Mouse (Mus musculus) lung, postnatal 0 days (tissue): Measurements from ENCODE around the gene Pik3c2b. TPM values are rescaled to one million over a fixed set of nuclear protein-coding genes. Genes with fewer than 3 reads are reported as not detected.

Experiments used
- ATAC-seq: fragments of 200-750 bp; cut with Nextera tagmentation; 2 replicates; pipeline ENCODE4 v1.8.0; 2017; ENCODE audit warnings: moderate library complexity
- DNase-seq: peaks from one replicate; pipeline ENCODE4 v3.0.0-alpha.2; 2016; ENCODE audit warnings: low spot score
- H3K27ac ChIP-seq: fragments of 300-500 bp; sonication (generic); 2 replicates; pipeline ENCODE4 v1.5.1; 2014; ENCODE audit warnings: antibody characterized with exemption, mild to moderate bottlenecking, low read length, mixed read lengths
- H3K27me3 ChIP-seq: fragments of 300-500 bp; sonication (generic); replicated peaks from 2 replicates; pipeline ENCODE4 v1.6.1; 2014; ENCODE audit warnings: low read length, mixed read lengths; ENCODE audit not compliant: insufficient read depth
- H3K36me3 ChIP-seq: fragments of 300-500 bp; sonication (generic); 2 replicates; pipeline ENCODE4 v1.6.1; 2014; ENCODE audit warnings: low read length, mixed read lengths; ENCODE audit not compliant: insufficient read depth
- H3K4me1 ChIP-seq: fragments of 300-500 bp; sonication (generic); 2 replicates; pipeline ENCODE4 v1.6.1; 2014; ENCODE audit warnings: antibody characterized with exemption, low read depth, low read length, mixed read lengths; ENCODE audit not compliant: insufficient read depth
- H3K4me2 ChIP-seq: fragments of 300-500 bp; sonication (generic); replicated peaks from 2 replicates; pipeline ENCODE4 v1.6.1; 2014; ENCODE audit warnings: low read depth, mild to moderate bottlenecking, low read length, moderate library complexity, mixed read lengths
- H3K4me3 ChIP-seq: fragments of 300-500 bp; sonication (generic); 2 replicates; pipeline ENCODE4 v1.5.1; 2014; ENCODE audit warnings: low read depth, low read length
- H3K9ac ChIP-seq: fragments of 300-500 bp; sonication (generic); replicated peaks from 2 replicates; pipeline ENCODE4 v1.6.1; 2014; ENCODE audit warnings: low read depth, mild to moderate bottlenecking
- H3K9me3 ChIP-seq: fragments of 300-500 bp; sonication (generic); 2 replicates; pipeline ENCODE4 v1.6.1; 2016; ENCODE audit warnings: low read length, mixed read lengths
- CTCF ChIP-seq: IDR thresholded peaks from 2 replicates; pipeline ENCODE4 v1.5.1; 2016; ENCODE audit warnings: antibody characterized with exemption, mild to moderate bottlenecking
- EP300 ChIP-seq: IDR thresholded peaks from 2 replicates; pipeline ENCODE4 v1.6.1; 2016; ENCODE audit warnings: antibody characterized with exemption, mild to moderate bottlenecking, control low read depth
- WGBS: fragments of 180-500 bp; shearing (Covaris S2); extraction: QIAGEN DNeasy Blood & Tissue Kit; methylation state at CpG from one replicate; pipeline ENCODE4 v1.1.7; 2014; 5-methylcytosine and 5-hydroxymethylcytosine counted together
- polyA plus RNA-seq: library from polyadenylated mRNA; unstranded; fragments of >200 nt; fragmentation: Nextera tagmentation; extraction: Ambion mirVana; gene quantifications from 2 replicates; pipeline ENCODE4 v1.2.1, GENCODE M21; 2015

Pik3c2b gene
- polyA plus RNA-seq, 1 experiment from 2014 or later: 4.6 TPM

DNA sequence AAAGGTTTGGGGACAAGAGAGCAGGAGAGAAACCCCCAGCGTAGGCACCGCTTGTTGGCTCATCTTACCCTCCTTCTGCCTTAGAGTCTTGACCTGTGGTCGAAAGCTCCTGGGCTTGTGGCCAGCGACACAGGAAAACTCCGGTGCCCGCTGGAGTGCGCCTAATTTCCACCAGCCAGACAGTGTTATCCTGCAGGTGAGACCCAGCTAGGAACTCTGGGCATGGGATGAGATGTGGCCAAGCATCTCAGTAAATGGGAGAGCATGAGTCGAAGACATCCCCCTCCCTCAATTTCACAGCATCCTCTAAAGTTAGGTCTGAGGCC, 39.9 kb downstream of the Pik3c2b start:
- Histone ChIP-seq H3K4me3 (no peak overlapping the region), H3K9ac (no peak overlapping the region), H3K27ac (no peak overlapping the region), H3K4me1 (peaks cover 9% of the 10 kb centered on the region; the same call in 1 of the 2 replicates), H3K9me3 (no peaks in the 10 kb centered on the region), H3K36me3 (no peaks in the 10 kb centered on the region), H3K27me3 (no peaks in the 10 kb centered on the region; the same call in 1 of the 2 replicates), H3K4me2 (no peak overlapping the region)
- WGBS: 59% methylated on average over 8 of the region's 8 CpGs
- ATAC-seq: no peak
- no peak for DNase-seq
- no peak for TF ChIP-seq CTCF

DNA sequence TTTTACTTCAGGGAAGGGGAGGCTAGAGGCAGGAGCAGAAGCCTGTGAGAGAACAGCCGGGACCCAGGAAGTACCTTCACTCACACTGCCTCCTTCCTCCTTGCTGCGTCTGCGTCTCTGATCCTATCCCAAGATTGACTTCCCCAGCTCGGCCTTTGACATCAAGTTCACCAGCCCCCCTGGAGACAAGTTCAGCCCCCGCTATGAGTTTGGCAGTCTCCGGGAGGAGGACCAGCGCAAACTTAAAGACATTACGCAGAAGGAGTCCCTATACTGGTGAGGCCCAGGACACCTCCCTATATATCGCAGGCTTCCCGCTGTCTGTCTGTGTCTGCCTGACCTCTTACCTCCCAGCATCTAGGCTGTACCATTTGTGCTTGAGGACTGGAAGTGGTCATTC, 41.3 kb downstream of the Pik3c2b start:
- WGBS: 88% methylated on average over 10 of the region's 10 CpGs
- Histone ChIP-seq H3K36me3 (no peaks in the 10 kb centered on the region), H3K27me3 (no peaks in the 10 kb centered on the region), H3K4me1 (peaks cover 9% of the 10 kb centered on the region; the same call in 1 of the 2 replicates), H3K27ac (0 out of 2 replicates have a peak overlapping the region, but pooled peaks have one; percentile 15), H3K4me3 (no peak overlapping the region), H3K9me3 (no peaks in the 10 kb centered on the region), H3K4me2 (no peak overlapping the region), H3K9ac (no peak overlapping the region)
- no peak for TF ChIP-seq CTCF
- no peak for DNase-seq
- ATAC-seq: no peak

DNA sequence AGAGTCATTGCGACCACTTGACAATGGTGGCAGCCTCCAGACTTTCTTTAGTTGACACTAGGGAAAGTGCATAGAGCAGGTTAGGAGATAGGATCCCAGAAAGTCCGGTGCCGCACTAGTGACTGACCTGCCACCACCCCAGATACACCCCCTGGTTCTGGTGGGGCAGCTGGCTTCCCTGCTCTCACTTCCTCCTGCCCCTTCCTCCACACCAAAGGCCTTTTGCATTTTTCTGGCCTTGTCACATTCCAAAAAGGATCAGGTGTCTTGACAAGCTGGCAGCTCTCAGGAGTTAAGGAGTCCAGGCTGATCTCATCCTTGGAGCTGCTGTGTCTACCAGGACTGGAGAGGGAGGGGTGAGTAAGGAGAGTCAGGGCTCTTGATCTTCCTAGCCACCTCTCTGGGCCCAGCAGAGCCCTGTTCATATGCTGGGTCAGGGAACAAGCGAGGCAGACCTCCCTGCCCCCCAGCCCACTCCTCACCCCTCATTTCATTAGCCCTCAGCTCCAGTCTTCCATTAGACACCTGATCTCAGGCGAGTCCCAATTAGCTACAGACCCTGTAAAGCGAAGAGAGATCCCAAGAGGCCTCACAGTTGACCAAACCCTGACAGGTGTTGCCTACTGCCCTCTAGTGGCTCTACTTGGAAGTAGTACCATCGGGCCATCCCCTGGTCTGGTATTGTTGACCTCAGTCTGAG, 41.9 kb downstream of the Pik3c2b start:
- WGBS: 37% methylated on average over 7 of the region's 7 CpGs
- ATAC-seq: no peak
- Histone ChIP-seq H3K4me2 (no peak overlapping the region), H3K4me1 (peaks cover 9% of the 10 kb centered on the region; the same call in 1 of the 2 replicates), H3K9ac (no peak overlapping the region), H3K9me3 (no peaks in the 10 kb centered on the region), H3K4me3 (no peak overlapping the region), H3K27ac (0 out of 2 replicates have a peak overlapping the region, but pooled peaks have one; percentile 15), H3K27me3 (no peaks in the 10 kb centered on the region), H3K36me3 (no peaks in the 10 kb centered on the region)
- DNase-seq: peak; percentile 84
- TF ChIP-seq EP300: no peak
- TF ChIP-seq CTCF: peak; percentile 95

DNA sequence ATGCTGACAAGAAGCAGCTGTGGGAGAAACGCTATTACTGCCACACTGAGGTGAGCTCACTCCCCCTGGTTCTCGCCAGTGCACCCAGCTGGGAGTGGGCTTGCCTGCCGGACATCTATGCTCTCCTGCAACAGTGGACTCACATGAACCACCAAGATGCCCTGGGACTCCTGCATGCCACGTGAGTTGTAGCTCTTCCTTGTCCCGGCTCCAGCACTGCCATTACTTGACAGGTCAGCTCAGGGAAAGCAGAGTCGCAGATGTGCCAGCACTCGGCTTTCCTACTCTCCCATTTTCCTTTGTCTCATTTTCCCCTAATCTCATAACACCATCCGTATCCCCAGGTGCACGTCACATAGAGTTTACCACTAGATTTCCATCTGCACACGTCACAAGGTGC, 42.7 kb downstream of the Pik3c2b start:
- H3K4me2 ChIP-seq: no peak overlapping the region
- TF ChIP-seq CTCF (no peak), EP300 (no peak)
- H3K9me3 ChIP-seq: no peaks in the 10 kb centered on the region
- no peak overlapping the region for H3K4me3 ChIP-seq
- DNase-seq: no peak
- no peak overlapping the region for H3K27ac ChIP-seq
- H3K27me3 ChIP-seq: no peaks in the 10 kb centered on the region
- no peak for ATAC-seq
- WGBS: 81% methylated on average over 10 of the region's 10 CpGs
- H3K36me3 ChIP-seq: no peaks in the 10 kb centered on the region
- H3K4me1 ChIP-seq: peaks cover 9% of the 10 kb centered on the region; the same call in 1 of the 2 replicates
- H3K9ac ChIP-seq: no peak overlapping the region

DNA sequence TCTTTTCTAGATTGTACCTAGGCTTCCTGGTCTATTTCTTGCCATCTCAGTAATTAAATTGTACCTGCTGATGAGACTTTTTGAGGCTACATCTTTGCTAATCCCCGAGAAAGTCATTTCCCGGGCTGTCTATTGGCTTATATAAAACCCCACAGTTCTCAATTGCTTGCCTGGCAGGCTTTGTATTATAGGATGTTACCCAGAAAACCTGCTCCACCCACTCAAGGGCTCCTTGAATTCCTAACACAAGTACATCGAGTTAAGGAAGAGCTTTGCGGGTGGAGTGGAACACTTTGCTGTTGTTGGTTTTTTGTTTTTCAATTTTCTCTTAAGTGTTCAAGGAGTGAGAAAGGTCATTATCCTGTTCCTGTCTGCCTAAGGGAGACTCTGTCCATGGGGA, 43.9 kb downstream of the Pik3c2b start:
- DNase-seq (peak; percentile 81), ATAC-seq (no peak)
- TF ChIP-seq EP300 (peak; percentile 67), CTCF (no peak)

DNA sequence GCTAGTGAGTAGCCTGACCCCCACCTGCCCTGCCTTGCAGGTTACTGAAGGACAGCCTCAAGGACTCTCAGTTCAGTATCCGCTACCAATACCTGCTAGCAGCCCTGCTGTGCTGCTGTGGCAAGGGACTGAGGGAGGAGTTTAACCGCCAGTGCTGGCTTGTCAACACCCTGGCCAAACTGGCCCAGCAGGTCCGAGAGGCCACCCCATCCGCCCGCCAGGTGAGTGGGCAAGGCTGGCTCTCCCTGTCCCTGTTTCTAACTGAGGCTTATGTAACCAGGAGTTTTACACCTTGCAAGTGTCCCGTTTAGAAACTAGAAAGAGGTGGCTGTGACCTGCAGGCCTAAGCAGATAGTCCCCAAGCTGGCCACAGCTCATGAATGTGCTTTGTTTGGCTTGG, 45.2 kb downstream of the Pik3c2b start:
- H3K9ac ChIP-seq: no peak overlapping the region
- no peaks in the 10 kb centered on the region; the same call in 1 of the 2 replicates for H3K4me1 ChIP-seq
- WGBS: 59% methylated on average over 6 of the region's 6 CpGs
- ATAC-seq: peak; percentile 87
- H3K9me3 ChIP-seq: no peaks in the 10 kb centered on the region
- H3K36me3 ChIP-seq: no peaks in the 10 kb centered on the region; the same call in 1 of the 2 replicates
- peak overlapping the region; percentile 83 for H3K27ac ChIP-seq
- no peaks in the 10 kb centered on the region for H3K27me3 ChIP-seq
- TF ChIP-seq EP300 (no peak), CTCF (no peak)
- no peak overlapping the region for H3K4me3 ChIP-seq
- peak; percentile 93 for DNase-seq
- no peak overlapping the region for H3K4me2 ChIP-seq

More for the DNA sequence above, 43.9 kb downstream of the Pik3c2b start:
- Histone ChIP-seq H3K9me3 (no peaks in the 10 kb centered on the region), H3K36me3 (no peaks in the 10 kb centered on the region), H3K27ac (peak overlapping the region; percentile 81), H3K9ac (no peak overlapping the region), H3K4me1 (peaks cover 2% of the 10 kb centered on the region; the same call in 1 of the 2 replicates), H3K4me2 (no peak overlapping the region), H3K4me3 (no peak overlapping the region), H3K27me3 (no peaks in the 10 kb centered on the region)
- WGBS: 65% methylated on average over 4 of the region's 4 CpGs
